ENCODE assay signal across 18 mouse cellular contexts in the genomic region with DNA sequence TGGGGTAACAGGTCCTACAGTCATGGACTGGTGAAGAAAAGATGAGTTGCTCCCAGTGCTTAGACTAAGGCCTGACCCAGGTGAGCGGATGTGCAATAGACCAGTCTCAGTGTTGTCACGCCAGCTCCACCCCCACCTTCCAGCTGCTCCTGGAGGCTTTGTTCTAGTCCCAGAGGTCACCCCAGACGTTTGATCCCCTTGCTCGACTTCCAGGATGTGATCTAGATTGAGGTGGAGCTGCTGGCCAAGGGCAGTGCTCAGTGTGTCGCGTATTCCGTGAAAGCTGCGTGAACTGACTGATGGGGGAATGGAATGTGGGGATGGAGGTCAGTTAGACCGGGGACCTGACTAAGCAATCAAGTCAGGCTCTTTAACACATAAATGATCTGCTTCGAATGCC. TPM values are rescaled to one million over a fixed set of nuclear protein-coding genes. Genes with fewer than 3 reads are reported as not detected.
DNase-seq lines count a peak whose midpoint lies in the region; ATAC-seq and TF ChIP-seq lines count a peak whose summit lies in the region.
"Had no signal": no experiment of that assay in that cellular context is flagged by ENCODE, and none has a peak within 500 bp of the region (broad histone marks: within the 10 kb centered on the region; RNA-seq: fewer than 3 reads in every experiment).

No protein-coding gene starts in this region.

- H3K4me3 ChIP-seq in heart, embryonic 10.5 days, result no peak overlapping the region
- no peak overlapping the region for H3K4me3 ChIP-seq in stomach, embryonic 15.5 days (replicated peaks)
- no peak overlapping the region for H3K4me3 ChIP-seq in stomach, postnatal 0 days (ENCODE audit: low read depth, low read length)
- H3K4me3 ChIP-seq in embryonic fibroblast, embryonic 13.5 days (ENCODE audit: insufficient read depth, low read length), result no peak overlapping the region
- H3K4me3 ChIP-seq: heart, embryonic 15.5 days; hindbrain, embryonic 12.5 days; intestine, embryonic 15.5 days; lung, embryonic 15.5 days had no signal

- H3K36me3 ChIP-seq in heart, embryonic 10.5 days, result peaks cover 6% of the 10 kb centered on the region; the same call in 1 of the 2 replicates
- no peaks in the 10 kb centered on the region for H3K36me3 ChIP-seq in stomach, embryonic 15.5 days
- H3K36me3 ChIP-seq in stomach, postnatal 0 days (ENCODE audit: control insufficient read depth, insufficient read depth, low read length), result no peaks in the 10 kb centered on the region
- H3K36me3 ChIP-seq: heart, embryonic 15.5 days; hindbrain, embryonic 12.5 days; intestine, embryonic 15.5 days; lung, embryonic 15.5 days had no signal

- TF ChIP-seq EP300 in stomach, postnatal 0 days (optimal IDR thresholded peaks at IDR 0.05), result no peak

- peaks cover 4% of the 10 kb centered on the region; the same call in 1 of the 2 replicates for H3K9me3 ChIP-seq in heart, embryonic 10.5 days
- H3K9me3 ChIP-seq in stomach, embryonic 15.5 days, result no peaks in the 10 kb centered on the region
- no peaks in the 10 kb centered on the region for H3K9me3 ChIP-seq in stomach, postnatal 0 days (ENCODE audit: control insufficient read depth, low read length)
- H3K9me3 ChIP-seq: heart, embryonic 15.5 days; hindbrain, embryonic 12.5 days; intestine, embryonic 15.5 days; lung, embryonic 15.5 days had no signal

- no peak overlapping the region for H3K9ac ChIP-seq in stomach, embryonic 15.5 days
- no peak overlapping the region for H3K9ac ChIP-seq in stomach, postnatal 0 days (ENCODE audit: low read length)
- H3K9ac ChIP-seq: heart, embryonic 15.5 days; hindbrain, embryonic 12.5 days; intestine, embryonic 15.5 days; lung, embryonic 15.5 days had no signal

- H3K4me2 ChIP-seq in stomach, embryonic 15.5 days, result no peak overlapping the region
- no peak overlapping the region for H3K4me2 ChIP-seq in stomach, postnatal 0 days (replicated peaks; ENCODE audit: low read depth)
- H3K4me2 ChIP-seq: heart, embryonic 15.5 days; hindbrain, embryonic 12.5 days; intestine, embryonic 15.5 days; liver, embryonic 11.5 days; lung, embryonic 15.5 days had no signal

- TF ChIP-seq CTCF in stomach, postnatal 0 days (IDR thresholded peaks at IDR 0.05; ENCODE audit: low read depth), result no peak
- no peak for TF ChIP-seq CTCF in embryonic fibroblast, embryonic 13.5 days (IDR thresholded peaks at IDR 0.05; ENCODE audit: borderline replicate concordance, insufficient read depth, low read length)

- 42% methylated on average over 10 of the region's 10 CpGs for WGBS in heart, embryonic 10.5 days
- WGBS in stomach, embryonic 15.5 days, result 51% methylated on average over 10 of the region's 10 CpGs
- WGBS in stomach, postnatal 0 days, result 49% methylated on average over 10 of the region's 10 CpGs

- H3K27me3 ChIP-seq in heart, embryonic 10.5 days (ENCODE audit: insufficient read depth, poor library complexity, severe bottlenecking), result no peaks in the 10 kb centered on the region
- no peaks in the 10 kb centered on the region for H3K27me3 ChIP-seq in stomach, embryonic 15.5 days (replicated peaks)
- no peaks in the 10 kb centered on the region for H3K27me3 ChIP-seq in stomach, postnatal 0 days (ENCODE audit: control insufficient read depth, insufficient read depth, low read length)
- H3K27me3 ChIP-seq: heart, embryonic 15.5 days; hindbrain, embryonic 12.5 days; intestine, embryonic 15.5 days; lung, embryonic 15.5 days had no signal

- peaks cover 68% of the 10 kb centered on the region for H3K4me1 ChIP-seq in heart, embryonic 10.5 days
- peaks cover 31% of the 10 kb centered on the region for H3K4me1 ChIP-seq in stomach, embryonic 15.5 days
- H3K4me1 ChIP-seq in stomach, postnatal 0 days (replicated peaks; ENCODE audit: control insufficient read depth, insufficient read depth), result peaks cover 3% of the 10 kb centered on the region; the same call in 1 of the 2 replicates
- peaks cover 40% of the 10 kb centered on the region for H3K4me1 ChIP-seq in embryonic fibroblast, embryonic 13.5 days (ENCODE audit: control insufficient read depth, insufficient read depth, low read length)

- peak overlapping the region; percentile 56; the same call in 1 of the 2 replicates for H3K27ac ChIP-seq in heart, embryonic 10.5 days
- no peak overlapping the region for H3K27ac ChIP-seq in stomach, embryonic 15.5 days
- no peak overlapping the region for H3K27ac ChIP-seq in stomach, postnatal 0 days (replicated peaks)
- peak overlapping the region; percentile 92 for H3K27ac ChIP-seq in embryonic fibroblast, embryonic 13.5 days (ENCODE audit: insufficient read depth, low read length)
- H3K27ac ChIP-seq: hindbrain, embryonic 12.5 days; intestine, embryonic 15.5 days; kidney, postnatal 0 days; lung, embryonic 15.5 days had no signal

- 0 out of 2 replicates have a peak, but pooled peaks have one; percentile 29 for ATAC-seq in stomach, embryonic 15.5 days (ENCODE audit: insufficient read depth, low FRiP score, low read depth)
- no peak for ATAC-seq in stomach, postnatal 0 days (ENCODE audit: low FRiP score, low TSS enrichment)
- ATAC-seq: activated CD4-positive, CD25-positive, alpha-beta regulatory T cell, adult 4 months; intestine, embryonic 15.5 days had no signal

- no peak for DNase-seq in heart, embryonic 10.5 days (ENCODE audit: low spot score)
- DNase-seq in heart, postnatal 4 days, result no peak
- DNase-seq in stomach, postnatal 0 days (ENCODE audit: low spot score), result no peak
- DNase-seq in adrenal gland, adult 2 months, result no peak
- no peak for DNase-seq in thymus, postnatal 14 days
- DNase-seq in layer of hippocampus, postnatal 14 days (ENCODE audit: low spot score in 2 of 2), result no peak
- DNase-seq: cerebellum, postnatal 10 days; right cerebral cortex, postnatal 25 days; thymus, adult 18-20 months had no signal

- TF ChIP-seq POLR2A in embryonic fibroblast, embryonic 13.5 days (IDR thresholded peaks at IDR 0.05; ENCODE audit: low read depth, low read length), result no peak

RNA-seq across cellular contexts. Expression of a gene that starts 43.8 kb away (rescaled TPM):
- 126 and 135 TPM in 2 replicates for polyA plus RNA-seq in heart, embryonic 10.5 days (2016; fragmentation: Nextera tagmentation; extraction: Ambion mirVana)
- total RNA-seq in heart, postnatal 4 days (2021), result 10 to 100 TPM; 54.1 to 57.5 TPM
- 119 and 123 TPM in 2 replicates for polyA plus RNA-seq in stomach, embryonic 15.5 days (2015; fragmentation: Nextera tagmentation; extraction: Ambion mirVana)
- polyA plus RNA-seq in stomach, postnatal 0 days (2015; fragmentation: Nextera tagmentation; extraction: Ambion mirVana), result 92.9 and 99.9 TPM in 2 replicates
- 73.5 and 84.4 TPM in 2 replicates for polyA plus RNA-seq in embryonic fibroblast, embryonic 13.5 days (2011; ENCODE audit: insufficient read length, low read depth, missing spikeins)
- total RNA-seq in adrenal gland, adult 2 months (2021), result 10 to 100 TPM; 76.3 to 86.1 TPM
- 1.7 TPM in 2 replicates for polyA plus RNA-seq in adrenal gland, adult 2 months (2012; rRNA removed)
- 10 to 100 TPM; 47.8 to 50.4 TPM for total RNA-seq in layer of hippocampus, postnatal 14 days (2021)

RNA-seq across cellular contexts. Expression of a gene that starts 43.8 kb away (rescaled TPM):
- polyA plus RNA-seq in heart, embryonic 10.5 days (2016; fragmentation: Nextera tagmentation; extraction: Ambion mirVana), result 27.8 and 29.1 TPM in 2 replicates
- 10 to 100 TPM; 17.8 to 18.4 TPM for total RNA-seq in heart, postnatal 4 days (2021)
- polyA plus RNA-seq in stomach, embryonic 15.5 days (2015; fragmentation: Nextera tagmentation; extraction: Ambion mirVana), result 24.7 and 25.8 TPM in 2 replicates
- 13.4 and 14.7 TPM in 2 replicates for polyA plus RNA-seq in stomach, postnatal 0 days (2015; fragmentation: Nextera tagmentation; extraction: Ambion mirVana)
- polyA plus RNA-seq in embryonic fibroblast, embryonic 13.5 days (2011; ENCODE audit: insufficient read length, low read depth, missing spikeins), result 6.1 and 8.6 TPM in 2 replicates
- total RNA-seq in adrenal gland, adult 2 months (2021), result 10 to 100 TPM; 18.1 to 21.3 TPM
- polyA plus RNA-seq in adrenal gland, adult 2 months (2012; rRNA removed), result 10.4 and 13.0 TPM in 2 replicates
- total RNA-seq in layer of hippocampus, postnatal 14 days (2021), result 10 to 100 TPM; 15.7 to 15.8 TPM

Comparison
In these comparisons a context has a peak if more than half of its experiments do, and no peak if none do; other contexts are left out.
1. H3K27ac ChIP-seq: peak in heart, embryonic 10.5 days (single experiment) and embryonic fibroblast, embryonic 13.5 days (single experiment); none in stomach, embryonic 15.5 days (single experiment) and stomach, postnatal 0 days (single experiment).
2. RNA of a gene that starts 43.8 kb away (polyA plus RNA-seq): 126 to 135 TPM in heart, embryonic 10.5 days, 119 to 123 TPM in stomach, embryonic 15.5 days, 92.9 to 99.9 TPM in stomach, postnatal 0 days and 73.5 to 84.4 TPM in embryonic fibroblast, embryonic 13.5 days; 1.7 TPM in adrenal gland, adult 2 months; every median in the first group is over 10 times any median in the second.